Mouse (Mus musculus): Measurements from ENCODE around the gene Sox10.

DNA sequence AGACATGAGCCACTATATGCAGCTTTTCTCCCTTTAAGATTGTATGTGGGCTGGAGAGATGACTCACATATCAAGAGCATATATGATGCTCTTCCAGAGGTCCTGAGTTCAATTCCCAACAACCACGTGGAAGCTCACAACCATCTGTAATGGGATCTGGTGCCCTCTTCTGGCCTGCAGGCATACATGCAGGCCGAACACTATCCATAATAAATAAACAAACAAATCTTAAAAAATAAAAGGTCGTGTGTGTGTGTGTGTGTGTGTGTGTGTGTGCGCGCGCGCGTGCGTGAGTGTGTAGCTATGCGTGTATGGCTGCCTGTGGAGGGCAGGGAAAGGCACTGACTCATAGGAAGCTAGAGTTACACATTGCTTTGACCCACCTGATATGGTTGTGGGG lies 25.4 kb downstream of the Sox10 start:
- TF ChIP-seq CTCF (conservative IDR thresholded peaks at IDR 0.05; ENCODE audit: insufficient read depth, insufficient read length, low read depth, low read length) (peak; percentile 63), POLR2A (IDR thresholded peaks at IDR 0.05; ENCODE audit: low read depth, low read length) (no peak)
